Mouse (Mus musculus) left cerebral cortex, adult 2 months (tissue): ENCODE measurements around the gene Prdm2. TPM values are rescaled to one million over a fixed set of nuclear protein-coding genes. Genes with fewer than 3 reads are reported as not detected.

ENCODE experiments used
- DNase-seq, 2 experiments: peaks; one replicate each; pipeline ENCODE4 v3.0.0; 2021 to 2022; ENCODE audit warnings: low spot score in 2 of 2, mixed read lengths in 1 of 2; ENCODE audit errors: extremely low spot score in 1 of 2
- H3K27ac ChIP-seq: fragments of 200-600 bp; 2 replicates; pipeline ENCODE4 v1.8.1; 2022
- H3K4me3 ChIP-seq: fragments of 200-600 bp; 2 replicates; pipeline ENCODE4 v1.8.1; 2022
- CTCF ChIP-seq: fragments of 200-600 bp; IDR thresholded peaks from 2 replicates; pipeline ENCODE4 v1.8.1; 2022; ENCODE audit warnings: antibody characterized with exemption, mild to moderate bottlenecking, moderate library complexity
- intact Hi-C: fragments of 180-260 bp; cut with DNase I; formaldehyde crosslinking; loops from one replicate; pipeline ENCODE4 v1.15.1; 2025
- total RNA-seq, 2 experiments: library from RNA; stranded (reverse); gene quantifications; 2 replicates each; pipeline ENCODE4 v1.2.3; 2021

Prdm2 gene
- total RNA-seq, 2 experiments from 2014 or later = 43.3 to 49.2 TPM

- H3K27ac ChIP-seq = no peak overlapping the region
- intact Hi-C loops = no loop called here
- TF ChIP-seq CTCF = no peak
- H3K4me3 ChIP-seq = no peak overlapping the region
- DNase-seq = no peak
Observed at GRCm38 (mm10) chr4:143115851-143116250, 96.9 kb downstream of the Prdm2 start.

- no peak for TF ChIP-seq CTCF
Observed at GRCm38 (mm10) chr4:143114232-143114979, 98.4 kb downstream of the Prdm2 start.

GRCm38 (mm10) chr4:143112985-143113384 lies 99.8 kb downstream of the Prdm2 start:
- no peak overlapping the region for H3K27ac ChIP-seq
- TF ChIP-seq CTCF = peak; percentile 78
- intact Hi-C loops = loop anchor here (1.0 to 5.0 kb wide), 3 partner anchors 49 to 126 kb away; partner anchors contain the start of gene Prdm2
- no peak overlapping the region for H3K4me3 ChIP-seq
- DNase-seq = peak; percentile 58 to 65

More at GRCm38 (mm10) chr4:143114232-143114979, 98.4 kb downstream of the Prdm2 start:
- intact Hi-C loops = loop anchor here (5.0 kb wide), 1 partner anchor 48 kb away; no protein-coding TSS in a partner anchor
- DNase-seq = no peak
- Histone ChIP-seq H3K27ac (no peak overlapping the region), H3K4me3 (no peak overlapping the region)

- TF ChIP-seq CTCF = no peak
- intact Hi-C loops = loop anchor here (2.0 to 5.0 kb wide), 2 partner anchors 50 to 126 kb away; no protein-coding TSS in a partner anchor
- no peak overlapping the region for H3K27ac ChIP-seq
- DNase-seq = no peak
- no peak overlapping the region for H3K4me3 ChIP-seq
Observed at GRCm38 (mm10) chr4:143112439-143112838, 100.4 kb downstream of the Prdm2 start.

- TF ChIP-seq CTCF = no peak
- Histone ChIP-seq H3K27ac (no peak overlapping the region), H3K4me3 (no peak overlapping the region)
- intact Hi-C loops = loop anchor here (2.0 to 5.0 kb wide), 2 partner anchors 50 to 127 kb away; no protein-coding TSS in a partner anchor
- DNase-seq = no peak
Observed at GRCm38 (mm10) chr4:143111872-143112271, 100.9 kb downstream of the Prdm2 start.

GRCm38 (mm10) chr4:143108552-143108951 lies 104.2 kb downstream of the Prdm2 start:
- DNase-seq = no peak

GRCm38 (mm10) chr4:143106971-143107370 lies 105.8 kb downstream of the Prdm2 start:
- intact Hi-C loops = no loop called here
- Histone ChIP-seq H3K4me3 (no peak overlapping the region), H3K27ac (no peak overlapping the region)
- no peak for DNase-seq
- no peak for TF ChIP-seq CTCF

More at GRCm38 (mm10) chr4:143108552-143108951, 104.2 kb downstream of the Prdm2 start:
- no peak overlapping the region for H3K4me3 ChIP-seq
- TF ChIP-seq CTCF = no peak
- intact Hi-C loops = no loop called here
- no peak overlapping the region for H3K27ac ChIP-seq

GRCm38 (mm10) chr4:143106566-143106965 lies 106.2 kb downstream of the Prdm2 start:
- intact Hi-C loops = no loop called here
- TF ChIP-seq CTCF = no peak
- no peak for DNase-seq
- H3K27ac ChIP-seq = no peak overlapping the region
- no peak overlapping the region for H3K4me3 ChIP-seq

- TF ChIP-seq CTCF = no peak
- H3K27ac ChIP-seq = no peak overlapping the region
- intact Hi-C loops = no loop called here
- no peak for DNase-seq
- H3K4me3 ChIP-seq = no peak overlapping the region
Observed at GRCm38 (mm10) chr4:143104739-143105138, 108.1 kb downstream of the Prdm2 start.

- no peak for DNase-seq
- H3K27ac ChIP-seq = no peak overlapping the region
- H3K4me3 ChIP-seq = no peak overlapping the region
- intact Hi-C loops = no loop called here
- TF ChIP-seq CTCF = no peak
Observed at GRCm38 (mm10) chr4:143103811-143104210, 109.0 kb downstream of the Prdm2 start.

- Histone ChIP-seq H3K27ac (no peak overlapping the region), H3K4me3 (no peak overlapping the region)
- intact Hi-C loops = no loop called here
- TF ChIP-seq CTCF = no peak
- no peak for DNase-seq
Observed at GRCm38 (mm10) chr4:143100157-143100556, 112.6 kb downstream of the Prdm2 start.

GRCm38 (mm10) chr4:143099288-143100039 lies 113.3 kb downstream of the Prdm2 start:
- no peak for DNase-seq
- TF ChIP-seq CTCF = no peak
- intact Hi-C loops = no loop called here

More at GRCm38 (mm10) chr4:143099288-143100039, 113.3 kb downstream of the Prdm2 start:
- H3K4me3 ChIP-seq = no peak overlapping the region
- no peak overlapping the region for H3K27ac ChIP-seq
